Mouse (Mus musculus) kidney, adult 2 months (tissue): Measurements from ENCODE around the gene Yes1.

ENCODE experiments used
- CTCF ChIP-seq: fragments of 200-500 bp; conservative IDR thresholded peaks from 2 replicates; pipeline ENCODE4 v1.5.1; 2011; ENCODE audit warnings: low read depth, mild to moderate bottlenecking, control low read depth, low read length, moderate library complexity, mixed read lengths; ENCODE audit not compliant: insufficient read depth, insufficient read length
- POLR2A ChIP-seq: fragments of 200-500 bp; IDR thresholded peaks from one replicate; pipeline ENCODE4 v1.6.1; 2011; ENCODE audit warnings: low read depth, low read length, control low read depth

DNA sequence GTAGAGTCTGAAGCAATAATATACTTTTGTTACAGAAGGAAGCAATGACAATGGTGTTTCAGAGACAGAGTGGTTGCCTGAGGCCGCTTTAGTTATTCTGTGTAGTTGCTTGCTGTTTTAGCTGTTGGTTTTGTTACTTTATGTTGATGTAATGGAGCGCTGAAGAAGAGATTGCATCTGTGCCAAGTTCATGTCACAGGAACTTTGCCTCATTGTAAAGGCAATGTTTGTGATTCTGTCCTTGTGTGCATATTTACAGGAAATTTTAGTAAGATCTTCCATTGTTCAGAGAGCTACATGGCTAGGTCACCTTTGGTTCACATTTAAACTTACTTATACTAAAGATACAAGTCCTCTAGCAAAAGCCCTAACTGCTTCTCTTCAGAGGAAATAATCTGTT, 3.3 kb downstream of the Yes1 start:
- TF ChIP-seq POLR2A (no peak), CTCF (no peak)
